ENCODE assay signal across 19 mouse cellular contexts in genomic region chr1:177238368-177238767, GRCm38 (mm10). TPM values are rescaled to one million over a fixed set of nuclear protein-coding genes. Genes with fewer than 3 reads are reported as not detected.
DNase-seq lines count a peak whose midpoint lies in the region; ATAC-seq lines count a peak whose summit lies in the region.
"Had no signal": no experiment of that assay in that cellular context is flagged by ENCODE, and none has a peak within 500 bp of the region (broad histone marks: within the 10 kb centered on the region; RNA-seq: fewer than 3 reads in every experiment).

No protein-coding gene starts in this region.

- 62% methylated on average over 2 of the region's 2 CpGs for WGBS in stomach, embryonic 15.5 days
- 84% methylated on average over 2 of the region's 2 CpGs for WGBS in hindbrain, embryonic 12.5 days

- H3K4me1 ChIP-seq in stomach, embryonic 15.5 days, result no peaks in the 10 kb centered on the region
- no peaks in the 10 kb centered on the region for H3K4me1 ChIP-seq in hindbrain, embryonic 12.5 days
- H3K4me1 ChIP-seq: embryonic facial prominence, embryonic 10.5 days; forebrain, embryonic 13.5 days; hindbrain, embryonic 10.5 days; hindbrain, embryonic 15.5 days had no signal

- no peaks in the 10 kb centered on the region for H3K9me3 ChIP-seq in stomach, embryonic 15.5 days
- no peaks in the 10 kb centered on the region for H3K9me3 ChIP-seq in hindbrain, embryonic 12.5 days (replicated peaks)
- H3K9me3 ChIP-seq: embryonic facial prominence, embryonic 10.5 days; forebrain, embryonic 13.5 days; heart, embryonic 12.5 days; hindbrain, embryonic 10.5 days; hindbrain, embryonic 15.5 days had no signal

- no peaks in the 10 kb centered on the region for H3K27me3 ChIP-seq in stomach, embryonic 15.5 days (replicated peaks)
- H3K27me3 ChIP-seq in hindbrain, embryonic 12.5 days, result no peaks in the 10 kb centered on the region
- H3K27me3 ChIP-seq: forebrain, embryonic 13.5 days; heart, embryonic 12.5 days; hindbrain, embryonic 15.5 days had no signal

- 0 out of 2 replicates have a peak, but pooled peaks have one; percentile 50 for ATAC-seq in stomach, embryonic 15.5 days (ENCODE audit: insufficient read depth, low FRiP score, low read depth)
- ATAC-seq in hindbrain, embryonic 12.5 days (ENCODE audit: low FRiP score), result no peak
- ATAC-seq: forebrain, embryonic 13.5 days; forebrain, postnatal 0 days had no signal

- H3K36me3 ChIP-seq in stomach, embryonic 15.5 days, result no peaks in the 10 kb centered on the region
- H3K36me3 ChIP-seq in hindbrain, embryonic 12.5 days, result 0 out of 2 replicates have a peak, but pooled peaks cover 3% of the 10 kb centered on the region
- H3K36me3 ChIP-seq: hindbrain, embryonic 15.5 days had no signal

- no peak overlapping the region for H3K4me2 ChIP-seq in stomach, embryonic 15.5 days
- no peak overlapping the region for H3K4me2 ChIP-seq in hindbrain, embryonic 12.5 days (replicated peaks)
- H3K4me2 ChIP-seq: forebrain, embryonic 13.5 days; heart, embryonic 12.5 days; hindbrain, embryonic 15.5 days had no signal

- no peak overlapping the region for H3K27ac ChIP-seq in stomach, embryonic 15.5 days
- no peak overlapping the region for H3K27ac ChIP-seq in hindbrain, embryonic 12.5 days
- H3K27ac ChIP-seq: embryonic facial prominence, embryonic 10.5 days; forebrain, embryonic 13.5 days; gastrocnemius, adult 2 months; hindbrain, embryonic 10.5 days; hindbrain, embryonic 15.5 days had no signal

- peak; percentile 10 for DNase-seq in kidney, postnatal 14 days
- no peak for DNase-seq in kidney, adult 18-20 months
- peak; percentile 21 for DNase-seq in lung, postnatal 25 days (ENCODE audit: low spot score)
- DNase-seq in lung, postnatal 14 days, result no peak
- no peak for DNase-seq in frontal cortex, postnatal 10 days (ENCODE audit: low spot score in 2 of 2)
- DNase-seq: adrenal gland, adult 8-10 months; adrenal gland, postnatal 36 days; cerebellum, adult 2 months; cerebellum, postnatal 10 days; forebrain, postnatal 0 days; gastrocnemius, adult 2 months; gastrocnemius, postnatal 25 days had no signal

- H3K4me3 ChIP-seq in stomach, embryonic 15.5 days (replicated peaks), result no peak overlapping the region
- H3K4me3 ChIP-seq in hindbrain, embryonic 12.5 days, result no peak overlapping the region
- H3K4me3 ChIP-seq: embryonic facial prominence, embryonic 10.5 days; forebrain, embryonic 13.5 days; gastrocnemius, adult 2 months; heart, embryonic 12.5 days; hindbrain, embryonic 10.5 days; hindbrain, embryonic 15.5 days had no signal

- no peak overlapping the region for H3K9ac ChIP-seq in stomach, embryonic 15.5 days
- no peak overlapping the region for H3K9ac ChIP-seq in hindbrain, embryonic 12.5 days
- H3K9ac ChIP-seq: forebrain, embryonic 13.5 days; forebrain, postnatal 0 days; heart, embryonic 12.5 days; hindbrain, embryonic 15.5 days had no signal

RNA-seq across cellular contexts. Expression of gene Akt3, which starts 19.6 kb away (rescaled TPM):
- polyA plus RNA-seq in stomach, embryonic 15.5 days (2015; fragmentation: Nextera tagmentation; extraction: Ambion mirVana), result 4.7 and 4.8 TPM in 2 replicates
- 28.8 and 29.1 TPM in 2 replicates for polyA plus RNA-seq in hindbrain, embryonic 12.5 days (2016; fragmentation: Nextera tagmentation; extraction: Ambion mirVana)

Comparison
In these comparisons a context has a peak if more than half of its experiments do, and no peak if none do; other contexts are left out.
1. DNase-seq: peak in kidney, postnatal 14 days (single experiment) and lung, postnatal 25 days (single experiment); none in kidney, adult 18-20 months (single experiment), lung, postnatal 14 days (single experiment) and frontal cortex, postnatal 10 days (0 of 2).